Mouse (Mus musculus): Measurements from ENCODE around the gene Prkn.

Prkn gene

GRCm38 (mm10) chr17:11532748-11533147, 692.6 kb downstream of the Prkn start:
- no peak for DNase-seq (ENCODE audit: low read depth)

DNA sequence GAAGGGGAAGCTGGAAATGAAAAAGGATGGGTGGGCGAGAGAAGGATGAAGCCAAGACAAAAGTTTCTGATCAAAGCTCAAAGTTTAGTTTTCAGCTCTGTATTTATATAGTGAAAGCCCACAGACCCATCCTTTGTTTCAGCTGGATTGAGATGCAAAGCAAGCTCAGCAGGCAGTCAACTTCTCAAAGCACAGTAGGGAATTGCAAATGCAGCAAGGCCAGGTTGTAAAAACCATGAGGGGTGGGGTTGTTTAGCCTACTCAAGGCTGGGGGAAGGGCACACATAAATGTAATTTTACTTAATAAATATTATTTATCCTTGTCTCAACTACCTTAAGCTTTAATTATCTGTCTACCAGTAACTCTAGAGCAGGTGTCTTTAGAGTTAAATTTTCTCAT, 693.7 kb downstream of the Prkn start:
- DNase-seq (ENCODE audit: low read depth) = no peak

GRCm38 (mm10) chr17:11538826-11539225, 698.6 kb downstream of the Prkn start:
- DNase-seq (ENCODE audit: low read depth) = peak; percentile 81

GRCm38 (mm10) chr17:11541928-11542623, 701.9 kb downstream of the Prkn start:
- no peak for DNase-seq (ENCODE audit: low read depth)

DNA sequence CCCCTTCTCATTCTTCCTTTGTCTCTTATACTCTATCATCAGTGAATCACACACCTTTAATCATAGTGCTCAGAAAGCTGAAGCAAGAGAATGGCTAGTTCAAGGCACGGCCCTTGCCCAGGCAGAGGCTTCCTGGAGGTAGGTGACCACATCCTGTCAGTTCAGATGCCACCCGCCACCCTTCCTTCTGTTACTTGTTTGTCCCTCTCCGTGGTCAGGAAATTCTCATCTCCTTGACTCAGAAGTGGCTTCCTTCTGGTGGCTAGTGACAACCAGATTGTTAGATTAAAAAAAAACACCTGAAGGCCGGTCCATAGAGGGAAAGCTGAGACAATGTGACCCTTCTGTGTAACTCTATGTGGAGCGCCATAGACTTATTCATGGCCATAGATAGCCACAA, 710.4 kb downstream of the Prkn start:
- peak; percentile 92 for DNase-seq (ENCODE audit: low read depth)

DNA sequence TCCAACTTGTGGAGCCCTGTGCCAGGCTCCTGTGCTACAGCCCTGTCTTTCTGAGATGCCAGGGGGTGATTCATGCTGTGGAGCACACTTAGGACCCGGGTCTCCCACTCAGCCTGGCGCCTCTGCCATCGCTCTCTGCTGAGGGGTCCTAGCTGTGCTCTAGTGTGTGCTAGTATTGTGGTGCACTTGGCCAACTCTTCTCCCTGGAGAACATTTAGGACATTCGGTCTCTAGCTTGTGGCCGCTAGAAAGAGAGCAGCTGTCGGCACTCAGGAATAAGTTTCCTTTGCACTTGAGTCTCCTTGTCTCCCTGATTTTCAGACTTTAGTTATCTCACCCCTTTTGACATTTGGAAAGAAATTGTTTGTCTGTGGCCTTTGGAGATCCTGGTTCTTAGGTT, 725.5 kb downstream of the Prkn start:
- no peak for DNase-seq (ENCODE audit: low read depth)

- DNase-seq (ENCODE audit: low read depth) = no peak
These were observed 730.2 kb downstream of the Prkn start for GRCm38 (mm10) chr17:11570392-11570791.

DNA sequence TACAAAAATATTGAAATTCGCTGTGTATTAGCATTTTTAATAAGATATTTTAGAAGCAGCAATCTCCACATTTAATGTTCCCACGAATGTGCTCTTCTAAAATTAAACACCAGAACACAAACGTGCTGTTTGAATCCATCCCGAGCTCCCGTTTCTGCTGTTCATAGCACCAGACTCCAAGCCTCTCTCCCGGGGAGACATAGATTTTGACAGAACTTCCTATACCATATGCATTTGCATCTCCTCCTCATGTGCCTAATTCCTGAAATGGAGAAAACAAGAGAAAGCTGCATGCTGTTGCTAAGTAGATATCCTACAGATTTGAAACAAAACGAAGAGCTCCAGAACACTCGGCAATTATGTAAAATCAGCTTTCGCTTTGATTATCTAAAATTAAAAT, 733.5 kb downstream of the Prkn start:
- DNase-seq (ENCODE audit: low read depth) = no peak

DNA sequence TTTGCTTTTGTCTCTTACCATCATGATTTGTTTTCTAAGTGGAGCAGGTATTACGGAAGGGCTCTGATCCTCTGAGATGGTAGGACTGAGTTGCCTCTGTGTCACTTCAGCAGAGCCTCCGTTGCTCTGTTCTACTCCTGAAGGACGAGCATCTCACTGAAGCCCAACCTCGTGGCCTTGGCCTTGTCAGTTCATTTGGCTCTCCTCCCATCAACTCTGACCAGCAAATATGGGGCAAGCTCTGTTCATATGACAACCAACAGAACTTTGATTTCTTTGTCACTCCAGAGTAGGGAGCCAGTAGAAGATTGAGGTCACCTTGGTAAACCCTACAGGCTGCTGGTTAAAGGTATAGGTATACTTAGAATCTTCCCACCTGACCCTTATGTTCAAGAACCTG, 745.3 kb downstream of the Prkn start:
- no peak for DNase-seq (ENCODE audit: low read depth)

DNA sequence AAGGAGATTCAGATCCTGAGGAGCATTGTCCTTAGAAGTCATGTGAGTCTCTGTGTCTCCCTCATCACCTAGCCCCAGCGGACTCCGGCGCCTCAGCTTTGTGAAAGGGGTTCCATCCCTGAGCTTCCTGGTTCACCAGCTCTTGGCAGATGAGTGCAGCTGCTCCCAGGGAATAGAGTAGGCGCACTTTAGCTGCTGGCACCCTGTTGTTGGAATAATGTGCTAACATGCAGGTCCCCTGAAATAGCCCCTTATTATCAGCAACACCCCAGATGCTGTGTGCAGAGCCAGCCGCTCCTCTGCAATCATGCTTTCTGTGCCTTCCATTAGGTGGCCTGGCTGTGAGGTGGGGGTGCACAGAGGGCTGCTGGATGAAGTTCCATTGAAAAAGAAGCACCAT, 767.7 kb downstream of the Prkn start:
- DNase-seq (ENCODE audit: low read depth) = no peak

DNA sequence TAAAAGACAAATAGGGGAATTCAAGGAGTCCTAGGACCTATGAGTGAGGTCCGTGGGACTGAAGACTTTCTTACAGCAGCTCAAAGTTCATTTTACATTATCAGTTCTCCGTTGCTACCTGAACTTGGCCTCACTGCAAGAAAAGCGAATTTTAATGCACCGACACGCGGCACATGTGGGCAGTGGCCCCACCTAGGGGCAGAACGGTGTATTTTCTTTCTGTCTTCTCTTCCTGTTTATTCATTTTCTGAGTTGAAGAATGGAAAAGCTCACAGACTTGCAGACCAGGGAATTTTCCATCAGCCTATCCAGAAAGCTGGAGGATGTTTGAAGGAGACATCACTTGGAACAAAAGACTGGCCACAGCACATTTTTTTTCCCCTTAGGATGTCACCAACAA, 771.3 kb downstream of the Prkn start:
- DNase-seq (ENCODE audit: low read depth) = peak; percentile 56

- DNase-seq (ENCODE audit: low read depth) = no peak
These were observed 772.8 kb downstream of the Prkn start for GRCm38 (mm10) chr17:11612801-11613531.

DNA sequence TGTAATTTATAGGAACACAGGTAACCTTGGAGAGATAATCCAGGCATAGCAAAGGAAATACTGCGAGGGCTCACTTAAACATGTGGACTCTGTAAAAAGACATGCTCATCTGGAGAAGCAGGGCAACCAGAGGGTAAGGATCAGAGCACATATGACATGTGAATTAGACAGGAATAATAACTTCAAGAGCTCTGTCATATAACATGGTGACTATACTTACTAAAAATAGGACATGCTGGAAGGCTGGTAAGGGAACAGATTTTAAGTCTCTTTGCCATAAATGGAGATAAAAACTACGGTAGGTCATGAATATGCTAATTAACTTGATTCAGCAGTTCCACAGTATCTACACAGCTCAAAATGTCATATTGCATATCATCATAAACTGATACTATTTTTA, 777.4 kb downstream of the Prkn start:
- no peak for DNase-seq (ENCODE audit: low read depth)

DNA sequence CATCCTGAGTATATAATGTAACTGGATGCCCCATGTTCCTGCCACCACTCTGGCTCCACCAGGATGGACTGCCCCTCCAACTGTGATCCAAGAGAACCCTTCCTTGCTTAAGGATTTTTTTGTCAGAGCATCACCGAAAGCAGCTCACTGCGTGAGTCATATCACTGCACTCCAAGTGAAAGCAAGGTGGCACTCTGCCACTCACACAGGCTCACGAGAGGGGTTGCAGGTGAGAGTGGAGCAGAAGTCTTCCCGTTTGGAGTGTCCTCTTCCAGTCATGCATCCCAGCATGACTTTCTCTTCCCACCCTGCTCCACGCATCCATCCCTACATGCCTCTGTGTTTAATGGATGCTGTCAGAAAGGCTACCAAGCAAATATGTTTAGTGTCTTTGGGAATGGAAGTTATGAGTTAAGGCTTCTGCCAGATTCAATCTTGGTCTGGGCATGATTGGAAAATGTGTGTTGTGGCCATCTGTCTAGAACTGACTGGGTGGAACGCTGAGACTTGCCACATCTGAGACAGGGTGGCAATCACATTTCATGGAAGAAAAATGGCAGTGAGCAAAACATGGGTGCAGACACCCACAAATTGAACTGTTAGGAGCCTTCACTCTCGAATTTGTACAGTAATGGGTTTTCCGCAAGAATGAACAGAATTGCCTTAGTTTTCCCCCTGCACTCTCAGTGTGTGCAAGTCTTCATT, 778.9 kb downstream of the Prkn start:
- no peak for DNase-seq (ENCODE audit: low read depth)

- peak; percentile 23 for DNase-seq (ENCODE audit: low read depth)
These were observed 780.6 kb downstream of the Prkn start for GRCm38 (mm10) chr17:11620770-11621169.

DNA sequence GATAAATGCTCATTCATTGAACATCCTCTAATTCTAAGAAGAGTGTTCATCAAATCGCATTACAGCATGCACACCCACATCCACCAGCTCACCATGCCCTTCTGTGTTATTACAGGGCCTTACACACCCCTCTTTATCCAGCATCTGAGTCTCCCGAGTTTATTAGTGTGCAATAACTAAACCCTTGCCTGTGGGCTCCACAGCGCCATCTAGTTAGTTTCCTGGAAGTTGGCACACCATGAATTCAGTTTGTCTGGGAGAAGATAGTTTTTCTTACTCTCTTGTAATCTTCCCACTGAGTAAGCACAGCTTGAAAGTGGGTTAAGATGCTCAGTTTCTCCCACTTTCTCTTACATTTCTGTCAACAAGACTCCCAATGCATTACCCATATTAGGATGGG, 781.3 kb downstream of the Prkn start:
- peak; percentile 24 for DNase-seq (ENCODE audit: low read depth)

GRCm38 (mm10) chr17:11626306-11626705, 786.1 kb downstream of the Prkn start:
- DNase-seq (ENCODE audit: low read depth) = no peak

DNA sequence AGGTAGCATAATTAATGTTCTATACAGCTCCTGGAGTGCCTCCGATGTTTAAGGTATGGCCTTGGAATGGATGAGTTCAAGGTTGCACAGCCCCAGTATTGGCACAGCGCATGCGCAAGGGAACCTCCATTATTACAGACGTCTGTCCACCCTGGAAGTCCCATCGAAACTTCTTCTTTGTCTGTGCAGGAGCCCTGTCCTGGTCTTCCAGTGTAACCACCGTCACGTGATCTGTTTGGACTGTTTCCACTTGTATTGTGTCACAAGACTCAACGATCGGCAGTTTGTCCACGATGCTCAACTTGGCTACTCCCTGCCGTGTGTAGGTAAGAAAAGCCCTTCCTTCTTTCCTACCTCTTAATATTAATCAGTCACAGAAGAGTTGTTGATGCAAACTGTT, 794.9 kb downstream of the Prkn start:
- no peak for DNase-seq (ENCODE audit: low read depth)

- DNase-seq (ENCODE audit: low read depth) = no peak
These were observed 797.5 kb downstream of the Prkn start for GRCm38 (mm10) chr17:11637642-11638041.

DNA sequence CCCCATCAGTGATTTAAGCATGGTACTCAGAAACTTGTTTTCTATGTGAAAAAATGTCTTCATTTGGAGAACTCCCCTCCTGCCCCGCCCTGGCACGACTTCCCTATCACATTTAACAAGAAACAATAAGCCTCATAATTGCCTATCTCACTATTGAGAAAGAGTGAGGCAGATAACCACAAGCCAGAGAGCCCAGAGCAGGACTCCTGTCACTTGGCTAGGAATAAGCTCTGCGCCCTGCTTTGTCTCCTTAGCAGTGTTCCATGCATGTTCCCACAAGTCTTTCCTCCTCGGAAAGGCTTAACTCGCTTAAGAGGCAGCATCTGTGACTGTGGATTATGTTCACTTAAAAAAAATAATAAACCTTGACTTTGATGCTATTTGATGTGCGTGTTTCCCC, 798.3 kb downstream of the Prkn start:
- DNase-seq (ENCODE audit: low read depth) = no peak

DNA sequence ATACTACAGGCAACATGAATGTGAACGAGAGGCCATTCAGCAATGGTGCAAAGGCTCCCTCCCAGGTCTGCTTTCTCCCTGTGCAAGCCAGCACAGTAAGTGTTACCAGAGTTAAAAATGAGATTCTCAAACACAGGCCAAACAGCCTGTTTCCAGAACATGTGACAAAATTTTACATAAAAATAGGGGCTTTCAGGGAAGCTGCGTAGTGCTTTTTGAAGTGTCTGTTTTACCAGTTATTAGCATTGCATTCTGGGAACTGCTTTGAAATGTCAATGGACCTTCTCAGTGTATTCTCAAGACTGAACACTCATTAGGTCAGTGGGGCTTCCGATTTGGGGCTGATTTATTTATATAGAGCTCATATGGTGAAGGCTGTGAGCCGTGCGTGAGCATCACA, 799.6 kb downstream of the Prkn start:
- no peak for DNase-seq (ENCODE audit: low read depth)

DNA sequence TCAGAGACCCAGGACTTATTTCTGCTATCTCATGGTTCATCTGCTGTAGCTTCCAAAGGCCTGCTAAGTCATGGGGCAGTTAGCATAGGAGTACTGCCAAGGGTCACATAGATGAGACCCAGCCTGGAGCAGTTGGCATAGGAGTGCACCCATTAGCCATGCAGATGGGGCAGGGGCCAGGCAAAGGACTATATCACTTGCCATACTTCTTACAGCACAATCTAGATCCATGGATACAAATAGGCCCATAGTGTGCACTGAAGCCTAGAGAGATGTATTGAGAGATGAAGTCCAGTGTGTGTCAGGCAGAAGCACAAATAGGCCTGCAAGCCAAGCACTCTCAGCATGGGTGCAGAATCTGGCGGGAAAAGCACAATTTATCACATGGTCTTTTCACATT, 802.1 kb downstream of the Prkn start:
- DNase-seq (ENCODE audit: low read depth) = no peak

GRCm38 (mm10) chr17:11644016-11644415, 803.8 kb downstream of the Prkn start:
- no peak for DNase-seq (ENCODE audit: low read depth)

Data from 416B (cell line).